Mouse (Mus musculus) lung, postnatal 14 days (tissue): ENCODE measurements around the gene Mon1b.

Experiments used
- DNase-seq: peaks from one replicate; pipeline ENCODE4 v3.0.0; 2021

Gene Mon1b

DNA sequence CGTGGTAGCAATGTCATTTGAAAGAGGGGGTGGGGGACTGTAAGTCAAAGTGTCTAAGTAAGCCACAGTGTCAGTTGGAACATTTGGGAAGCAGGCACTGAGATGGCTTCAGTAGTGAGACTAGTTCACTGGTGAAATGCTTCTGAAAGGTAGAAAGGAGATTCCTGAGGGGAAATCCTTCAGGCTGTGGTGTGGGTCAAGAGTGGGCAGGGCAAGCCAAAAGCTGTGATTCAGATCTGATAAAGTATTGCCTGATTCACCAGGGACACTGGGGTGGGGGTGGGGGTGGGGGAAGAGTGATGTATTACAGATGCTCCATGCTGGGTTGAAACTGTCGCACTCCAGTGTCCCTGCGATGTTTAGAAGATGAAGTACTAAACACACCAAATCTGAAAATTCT, 39.2 kb downstream of the Mon1b start:
- no peak for DNase-seq

DNA sequence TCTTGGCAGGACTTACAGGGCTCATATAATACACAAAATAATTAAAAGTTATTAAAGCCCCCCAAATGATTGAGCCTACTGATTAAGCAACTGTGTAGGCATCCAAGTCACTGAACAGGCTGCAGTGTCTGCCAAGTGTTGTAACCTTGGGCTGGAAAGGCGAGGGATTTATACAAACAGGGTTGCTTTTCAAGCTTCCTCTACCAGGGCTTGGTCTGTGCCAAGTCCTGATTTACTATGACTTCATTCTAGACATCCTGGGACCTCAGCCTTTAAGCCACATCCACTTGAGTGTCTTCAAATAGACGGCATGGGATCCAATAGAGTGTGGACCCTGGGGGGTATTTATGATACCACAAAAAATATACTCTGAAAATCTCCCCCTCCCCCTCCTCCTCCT, 39.9 kb downstream of the Mon1b start:
- DNase-seq, result no peak

DNA sequence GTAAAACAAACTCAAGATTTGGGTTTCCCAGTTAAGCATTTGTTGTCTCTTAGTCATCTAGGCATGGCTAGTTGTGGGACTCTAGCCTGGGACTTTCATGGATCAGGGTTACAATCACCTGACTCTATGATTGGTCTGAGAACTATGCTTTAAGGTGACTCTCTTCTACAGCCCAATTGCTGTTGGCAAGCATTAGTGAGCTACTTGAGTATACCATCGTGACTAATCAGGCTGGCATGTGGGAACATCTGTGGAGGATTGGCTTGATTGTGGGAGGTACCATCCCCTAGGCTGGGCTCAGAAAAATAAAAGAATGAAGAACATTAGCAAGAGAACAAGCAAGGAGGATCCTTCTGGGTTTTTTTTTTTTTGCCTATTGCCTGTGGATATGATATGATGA, 41.4 kb downstream of the Mon1b start:
- no peak for DNase-seq

DNA sequence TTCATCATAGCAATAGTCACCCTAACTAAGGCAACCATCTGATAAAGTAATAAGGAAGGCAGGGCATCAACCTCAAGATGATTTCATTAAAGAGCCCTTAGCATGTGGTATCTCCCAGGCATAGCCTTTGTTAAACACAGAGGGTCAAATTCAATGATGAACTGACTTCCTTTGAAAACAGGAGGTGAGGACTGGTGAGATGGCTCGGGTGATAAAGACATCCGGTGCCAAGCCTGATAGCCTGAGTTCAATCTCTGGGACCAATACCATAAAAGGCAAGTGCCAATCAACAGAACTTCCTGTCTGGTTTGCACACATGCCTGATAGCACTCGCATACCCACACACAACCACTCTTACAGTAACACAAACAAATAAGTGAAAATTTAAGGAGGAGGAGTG, 44.0 kb downstream of the Mon1b start:
- no peak for DNase-seq

DNA sequence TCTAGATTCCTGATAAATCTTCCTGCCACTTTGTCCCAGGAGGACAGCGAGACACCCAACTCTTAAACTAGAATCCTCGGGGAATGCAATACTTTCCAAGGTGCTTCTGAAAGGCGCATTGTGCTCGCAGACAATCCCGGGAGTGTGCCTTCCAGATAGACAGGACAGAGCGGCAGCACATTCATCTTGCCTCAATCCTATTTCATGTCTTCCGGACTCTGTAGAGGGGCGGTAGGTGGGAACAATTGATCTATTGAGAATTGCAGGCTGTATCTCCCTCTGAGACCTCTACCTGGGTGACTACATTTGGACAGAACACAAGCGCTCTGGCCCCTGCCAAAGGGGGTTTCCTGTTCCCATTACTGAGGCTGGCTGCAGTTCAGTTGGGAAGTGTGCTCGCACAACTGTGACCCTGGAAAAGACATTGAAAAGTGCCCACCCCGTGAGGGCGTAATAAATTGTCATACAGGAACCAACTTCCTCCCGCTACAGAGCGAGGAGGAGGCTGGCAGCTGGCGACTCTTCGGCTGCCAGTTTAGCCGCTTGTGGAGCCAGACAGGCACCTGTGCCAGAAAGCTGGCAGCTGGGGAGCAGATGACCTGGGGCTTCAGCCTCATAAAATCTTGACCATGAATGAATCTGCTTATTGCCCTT, 52.6 kb downstream of the Mon1b start:
- peak; percentile 32 for DNase-seq

DNA sequence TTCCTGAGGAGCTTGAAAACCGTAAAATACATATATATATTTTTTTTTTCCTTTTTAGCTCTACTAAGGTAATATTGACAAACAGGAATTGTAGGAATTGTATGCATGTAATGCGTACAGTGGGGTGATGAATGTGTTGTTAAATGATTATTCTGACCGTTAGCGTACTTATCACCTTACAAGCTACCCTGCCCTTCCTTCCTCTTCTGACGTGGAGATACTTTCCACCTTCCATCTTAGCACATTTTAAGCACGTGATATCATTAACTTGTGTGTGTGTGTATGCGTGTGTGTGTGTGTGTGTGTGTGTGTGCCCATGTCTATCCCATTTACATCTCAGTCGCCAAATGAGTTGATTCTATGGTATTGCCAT, 53.1 kb downstream of the Mon1b start:
- no peak for DNase-seq

DNA sequence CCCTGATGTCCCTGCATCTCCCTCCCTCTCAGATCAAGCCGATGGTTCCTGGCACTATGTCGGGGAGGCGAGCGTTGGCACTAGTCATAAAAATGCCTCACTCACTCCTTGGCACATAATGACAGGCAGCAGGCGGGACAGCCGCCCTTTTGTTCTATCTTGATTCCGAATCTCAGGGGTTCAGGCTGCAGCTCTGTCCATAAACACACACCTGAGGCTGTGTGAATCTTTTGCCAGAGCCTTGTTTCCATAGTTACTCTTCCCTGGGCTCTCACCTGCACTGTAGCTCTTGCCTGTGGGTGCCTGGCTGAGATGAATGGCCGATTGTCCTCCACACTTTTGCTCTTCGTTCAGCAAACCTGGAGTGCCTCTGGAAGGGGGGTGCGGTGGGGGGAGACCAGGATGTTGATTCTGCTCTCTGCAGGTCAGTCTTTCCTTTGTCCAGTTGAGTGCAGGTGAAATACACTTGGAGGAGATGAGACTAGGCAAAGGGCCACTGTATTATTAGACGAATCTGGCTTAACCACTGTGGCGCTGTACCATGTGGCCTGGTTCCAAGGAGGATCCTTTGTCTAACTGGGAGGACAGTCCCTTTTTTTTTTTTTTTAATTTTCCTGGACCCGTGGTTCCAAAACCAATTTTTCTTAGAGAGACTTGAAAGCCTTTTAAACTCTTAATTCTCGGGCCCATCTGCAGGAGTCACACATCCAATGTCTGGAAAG, 56.4 kb downstream of the Mon1b start:
- no peak for DNase-seq
